Mouse (Mus musculus) testis, postnatal 14 days (tissue): ENCODE data around the gene Smad3.

ENCODE experiments used
- DNase-seq: peaks from one replicate; pipeline ENCODE4 v3.0.0; 2021; ENCODE audit warnings: low spot score

Smad3 gene

GRCm38 (mm10) chr9:63745821-63746632, 11.8 kb downstream of the Smad3 start:
- no peak for DNase-seq

DNA sequence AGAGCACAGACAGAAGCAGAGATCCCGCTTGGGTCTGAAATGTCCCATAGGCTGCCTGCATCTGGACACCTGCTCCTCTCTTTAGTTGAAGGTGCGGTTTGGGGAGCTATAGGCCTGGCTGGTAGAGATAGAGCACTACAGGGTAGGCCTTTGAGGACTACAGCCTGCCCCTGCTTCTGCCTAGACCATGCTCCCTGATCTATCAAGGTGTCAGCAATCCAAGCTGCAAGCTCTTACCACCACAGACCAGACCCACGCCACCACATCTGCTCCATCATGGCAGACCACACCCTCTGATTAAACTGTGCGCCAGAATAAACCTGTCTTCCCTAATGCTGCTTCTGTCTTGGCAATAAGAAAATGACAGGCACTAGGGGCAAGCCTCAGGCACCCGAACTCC, 13.2 kb downstream of the Smad3 start:
- no peak for DNase-seq

GRCm38 (mm10) chr9:63743775-63744174, 14.0 kb downstream of the Smad3 start:
- DNase-seq: no peak

- no peak for DNase-seq
Observed at GRCm38 (mm10) chr9:63742887-63743660, 14.7 kb downstream of the Smad3 start.

GRCm38 (mm10) chr9:63742318-63742717, 15.5 kb downstream of the Smad3 start:
- DNase-seq: no peak

GRCm38 (mm10) chr9:63741792-63742191, 16.0 kb downstream of the Smad3 start:
- DNase-seq: no peak

DNA sequence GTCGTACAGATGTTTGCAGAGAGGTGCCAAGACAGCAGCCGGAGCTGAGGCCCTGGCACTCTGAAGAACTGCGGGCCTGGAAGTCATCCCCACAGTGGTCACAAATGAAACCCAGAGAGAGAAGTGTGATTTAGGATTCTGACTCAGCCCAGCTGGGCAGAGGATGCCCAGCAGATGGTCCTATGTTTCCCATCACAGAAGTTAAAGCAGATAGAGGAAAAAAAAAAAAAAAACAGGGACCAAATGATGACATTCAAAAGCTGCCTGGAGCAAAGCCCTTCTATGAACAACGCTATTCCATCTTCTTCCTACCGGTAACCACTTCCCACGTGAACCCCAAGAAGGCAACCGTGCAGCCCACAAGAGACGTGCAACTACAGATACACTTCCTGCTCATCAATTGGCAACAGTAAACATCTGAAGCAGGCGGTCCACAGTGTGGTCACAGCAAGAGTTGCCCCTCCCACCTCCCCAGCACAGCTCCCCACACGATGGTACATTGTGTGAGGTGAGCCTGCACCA, 17.4 kb downstream of the Smad3 start:
- no peak for DNase-seq

DNA sequence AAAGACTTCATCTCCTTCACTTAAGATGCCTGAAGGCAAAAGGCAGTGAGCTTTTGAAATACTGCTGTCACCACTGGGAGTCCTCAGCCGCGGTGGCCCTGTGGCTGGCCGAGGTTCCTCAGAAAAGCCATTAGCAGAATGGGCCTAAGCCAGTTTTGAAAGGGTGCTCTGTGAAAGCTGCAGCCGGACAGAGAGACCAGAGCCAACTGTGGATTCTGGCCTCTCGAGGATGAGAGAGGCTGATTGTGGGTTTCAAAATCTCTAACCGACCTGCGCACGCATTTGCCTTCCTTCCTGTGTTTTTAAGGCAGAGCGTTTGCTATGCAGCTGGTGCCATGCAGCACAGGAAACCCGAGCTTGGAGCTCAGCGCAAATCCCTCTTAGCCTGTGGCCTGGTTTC, 19.0 kb downstream of the Smad3 start:
- no peak for DNase-seq

- no peak for DNase-seq
Observed at GRCm38 (mm10) chr9:63738086-63738701, 19.6 kb downstream of the Smad3 start.

DNA sequence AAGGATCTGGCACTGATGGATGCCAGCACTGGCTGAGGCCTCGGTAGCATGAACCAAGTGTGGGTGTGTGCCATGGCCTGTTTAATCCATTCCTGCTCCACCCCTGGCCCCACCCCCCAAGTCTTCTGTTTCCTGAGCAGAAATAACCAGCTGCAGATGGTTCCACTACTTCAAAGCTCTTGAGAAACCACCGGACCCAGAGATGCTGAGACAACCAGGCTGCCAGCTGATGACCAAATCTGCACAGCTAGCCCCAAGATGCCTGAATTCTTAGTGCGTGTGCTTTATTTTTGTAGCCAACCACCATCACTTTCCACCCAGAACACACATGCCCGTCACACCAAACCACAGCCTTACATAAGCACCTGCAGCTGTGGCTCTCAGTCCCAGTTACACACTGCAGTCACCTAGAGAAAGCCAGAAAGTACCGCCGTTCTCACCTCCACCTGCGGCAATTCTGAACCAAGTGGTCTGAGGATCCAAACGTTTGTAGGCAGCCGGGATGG, 20.3 kb downstream of the Smad3 start:
- no peak for DNase-seq

DNA sequence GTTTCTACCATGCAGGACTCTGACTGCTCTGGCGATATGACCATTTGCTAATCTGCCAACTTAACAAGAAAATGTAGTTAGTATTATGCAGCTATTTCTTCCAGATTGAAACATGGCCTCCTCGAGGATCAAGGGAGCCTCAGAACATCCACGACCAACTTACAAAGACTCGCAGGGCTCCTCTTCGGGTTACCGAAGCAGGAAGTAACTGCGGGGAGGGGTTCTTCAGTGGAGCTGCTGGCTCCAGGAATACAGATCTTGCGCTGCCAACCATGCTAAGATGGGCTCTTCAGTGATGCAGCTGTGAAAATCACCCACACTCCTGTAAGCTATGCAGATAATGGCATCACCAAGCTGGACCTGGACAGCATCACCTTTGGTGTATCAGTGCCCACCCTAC, 23.5 kb downstream of the Smad3 start:
- DNase-seq: no peak

GRCm38 (mm10) chr9:63732700-63733099, 25.1 kb downstream of the Smad3 start:
- no peak for DNase-seq

- no peak for DNase-seq
Observed at GRCm38 (mm10) chr9:63731114-63731828, 26.5 kb downstream of the Smad3 start.

DNA sequence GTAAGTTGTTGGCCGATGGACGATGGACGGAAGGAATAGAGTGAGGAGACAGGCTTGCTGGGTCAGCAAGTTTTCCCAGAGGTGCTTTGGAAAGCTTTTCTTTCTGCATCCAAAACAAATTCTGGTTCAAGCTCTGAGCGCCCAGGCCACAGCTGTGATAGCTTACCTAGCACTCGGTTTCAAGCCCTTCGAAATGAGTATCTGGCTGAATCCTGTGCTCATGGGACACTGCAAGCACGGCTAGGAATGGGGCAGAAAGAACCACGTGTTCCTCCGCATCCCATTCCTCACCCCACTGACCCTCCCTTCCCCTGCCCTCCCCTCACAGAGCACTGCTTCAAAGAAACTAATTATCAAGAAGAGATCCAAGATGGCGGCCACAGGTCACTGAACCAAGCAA, 28.8 kb downstream of the Smad3 start:
- DNase-seq: no peak

- DNase-seq: no peak
Observed at GRCm38 (mm10) chr9:63727070-63727469, 30.7 kb downstream of the Smad3 start.

- DNase-seq: no peak
Observed at GRCm38 (mm10) chr9:63726088-63727010, 31.4 kb downstream of the Smad3 start.

- no peak for DNase-seq
Observed at GRCm38 (mm10) chr9:63724750-63725149, 33.0 kb downstream of the Smad3 start.

GRCm38 (mm10) chr9:63722918-63723317, 34.9 kb downstream of the Smad3 start:
- DNase-seq: no peak

- DNase-seq: no peak
Observed at GRCm38 (mm10) chr9:63722350-63722749, 35.4 kb downstream of the Smad3 start.

DNA sequence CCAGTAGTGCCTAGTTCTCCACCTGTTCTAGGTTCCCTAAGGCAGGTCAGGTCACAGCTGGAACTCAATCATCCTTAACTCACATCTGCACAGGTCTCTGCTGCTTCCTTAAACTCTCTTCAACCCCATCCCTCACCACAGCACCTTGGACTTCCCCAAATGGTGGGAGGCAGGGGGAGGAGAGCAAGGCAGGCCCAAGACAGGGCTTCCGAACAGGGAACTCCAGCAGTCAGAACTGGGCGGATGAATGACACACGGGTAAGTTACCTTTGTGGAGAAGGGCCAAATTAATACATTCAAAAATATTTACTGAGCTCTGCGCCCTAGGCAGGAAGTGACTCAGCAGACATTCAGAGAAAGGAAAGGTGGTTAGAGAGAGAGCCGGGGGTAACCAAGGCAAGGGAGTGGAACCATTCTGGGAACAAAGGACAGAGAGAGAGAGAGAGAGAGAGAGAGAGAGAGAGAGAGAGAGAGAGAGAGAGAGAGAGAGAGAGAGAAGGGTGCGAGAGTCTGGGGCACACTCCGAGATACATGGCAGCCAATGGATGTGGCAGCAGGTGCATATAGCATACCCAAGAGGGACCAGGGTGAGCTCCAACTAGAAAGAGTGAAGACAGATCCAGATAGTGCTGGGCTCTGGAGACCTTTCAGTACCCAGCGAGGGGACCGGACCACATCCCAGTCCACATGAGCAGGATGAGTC, 36.1 kb downstream of the Smad3 start:
- DNase-seq: no peak
